In the genomic region with DNA sequence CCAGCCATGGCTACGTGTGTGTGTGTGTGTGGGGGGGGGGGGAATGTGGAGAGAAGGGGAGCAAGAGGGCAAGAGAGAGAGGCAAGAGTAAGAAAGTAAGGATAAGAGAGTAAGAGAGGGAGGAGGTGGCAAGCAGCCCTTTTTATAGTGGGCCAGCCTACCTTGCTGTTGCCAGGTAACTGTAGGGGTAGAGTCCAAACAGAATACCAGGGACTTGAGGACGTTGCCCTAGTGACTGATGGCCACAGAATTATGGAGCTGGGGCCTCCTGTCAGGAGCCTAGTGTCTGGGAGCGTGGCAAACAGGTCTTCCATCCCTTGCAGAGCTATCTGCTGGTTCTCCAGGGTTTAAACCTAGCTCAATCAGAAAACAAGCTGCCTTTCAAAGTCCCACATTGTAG, we compare ENCODE assay signal across 21 mouse cellular contexts.
DNase-seq lines count a peak whose midpoint lies in the region; ATAC-seq and TF ChIP-seq lines count a peak whose summit lies in the region.
"Had no signal": no experiment of that assay in that cellular context is flagged by ENCODE, and none has a peak within 500 bp of the region (broad histone marks: within the 10 kb centered on the region; RNA-seq: fewer than 3 reads in every experiment).

No protein-coding gene starts in this region.

- WGBS in liver, adult 2 months = 66% methylated on average over 3 of the region's 3 CpGs
- WGBS in intestine, embryonic 16.5 days = 41% methylated on average over 3 of the region's 3 CpGs

- no peaks in the 10 kb centered on the region for H3K4me1 ChIP-seq in liver, adult 2 months (ENCODE audit: control insufficient read depth, insufficient read depth, low read length)
- H3K4me1 ChIP-seq in intestine, embryonic 16.5 days (ENCODE audit: control insufficient read depth, insufficient read depth, low read length) = peaks cover 5% of the 10 kb centered on the region; the same call in 1 of the 2 replicates
- H3K4me1 ChIP-seq: embryonic facial prominence, embryonic 12.5 days; forebrain, embryonic 13.5 days; neural tube, embryonic 15.5 days had no signal

- H3K9me3 ChIP-seq in intestine, embryonic 16.5 days (ENCODE audit: control insufficient read depth, low read length) = no peaks in the 10 kb centered on the region
- H3K9me3 ChIP-seq: embryonic facial prominence, embryonic 12.5 days; forebrain, embryonic 13.5 days; heart, embryonic 10.5 days; limb, embryonic 12.5 days; neural tube, embryonic 15.5 days had no signal

- ATAC-seq in intestine, embryonic 16.5 days = peak; percentile 80
- ATAC-seq in erythroid progenitor cell, adult 5-6 weeks (replicated peaks; ENCODE audit: low FRiP score, poor library complexity, severe bottlenecking) = no peak
- ATAC-seq: forebrain, embryonic 13.5 days; hindbrain, embryonic 16.5 days had no signal

- H3K9ac ChIP-seq in liver, adult 2 months (ENCODE audit: low read depth, low read length) = no peak overlapping the region
- H3K9ac ChIP-seq in intestine, embryonic 16.5 days (ENCODE audit: low read depth, low read length) = no peak overlapping the region
- H3K9ac ChIP-seq: embryonic facial prominence, embryonic 12.5 days; forebrain, embryonic 13.5 days; limb, embryonic 12.5 days; neural tube, embryonic 15.5 days had no signal

- no peak overlapping the region for H3K4me2 ChIP-seq in intestine, embryonic 16.5 days (ENCODE audit: low read depth, low read length)
- H3K4me2 ChIP-seq: embryonic facial prominence, embryonic 12.5 days; forebrain, embryonic 13.5 days; limb, embryonic 12.5 days; midbrain, embryonic 11.5 days; neural tube, embryonic 15.5 days had no signal

- TF ChIP-seq CTCF in liver, adult 2 months (IDR thresholded peaks at IDR 0.05; ENCODE audit: low read depth, low read length) = no peak

- H3K36me3 ChIP-seq in liver, adult 2 months (ENCODE audit: control insufficient read depth, insufficient read depth, low read length) = no peaks in the 10 kb centered on the region
- no peaks in the 10 kb centered on the region for H3K36me3 ChIP-seq in intestine, embryonic 16.5 days (ENCODE audit: control insufficient read depth, insufficient read depth, low read length)
- H3K36me3 ChIP-seq: embryonic facial prominence, embryonic 12.5 days; G1E; heart, embryonic 10.5 days; limb, embryonic 12.5 days; neural tube, embryonic 15.5 days had no signal

- no peaks in the 10 kb centered on the region for H3K27me3 ChIP-seq in liver, adult 2 months (ENCODE audit: control insufficient read depth, insufficient read depth, low read length)
- no peaks in the 10 kb centered on the region for H3K27me3 ChIP-seq in intestine, embryonic 16.5 days (replicated peaks; ENCODE audit: control insufficient read depth, insufficient read depth, low read length)
- H3K27me3 ChIP-seq: CH12.LX; embryonic facial prominence, embryonic 12.5 days; forebrain, embryonic 13.5 days; limb, embryonic 12.5 days; neural tube, embryonic 15.5 days had no signal

- no peaks in the 10 kb centered on the region for H3K79me2 ChIP-seq in liver, adult 2 months (ENCODE audit: control insufficient read depth, insufficient read depth, low read length)

- no peak overlapping the region for H3K4me3 ChIP-seq in liver, adult 2 months (ENCODE audit: insufficient read depth, low read depth, low read length)
- H3K4me3 ChIP-seq in intestine, embryonic 16.5 days (ENCODE audit: low read length) = no peak overlapping the region
- H3K4me3 ChIP-seq: embryonic facial prominence, embryonic 12.5 days; forebrain, embryonic 13.5 days; heart, embryonic 10.5 days; limb, embryonic 12.5 days; neural tube, embryonic 15.5 days had no signal

- DNase-seq in liver, adult 2 months (ENCODE audit: extremely low read depth, low read depth, low spot score) = peak; percentile 6
- DNase-seq in liver (no peak), MN1 (ENCODE audit: low spot score) (no peak)
- peak; percentile 24 to 50 for DNase-seq in kidney, postnatal 25 days
- no peak for DNase-seq in heart, adult 9 months (ENCODE audit: low spot score in 2 of 2)
- DNase-seq: cerebellum, adult 2 months; cerebellum, postnatal 25 days; heart, postnatal 4 days; lung, adult 18-20 months; lung, postnatal 10 days had no signal

- H3K27ac ChIP-seq in liver, adult 2 months (replicated peaks; ENCODE audit: insufficient read depth, low read depth, low read length) = no peak overlapping the region
- no peak overlapping the region for H3K27ac ChIP-seq in intestine, embryonic 16.5 days (ENCODE audit: low read length)
- H3K27ac ChIP-seq: embryonic facial prominence, embryonic 12.5 days; forebrain, embryonic 13.5 days; limb, embryonic 12.5 days; neural tube, embryonic 15.5 days had no signal

- no peak for TF ChIP-seq POLR2A in liver, adult 2 months (IDR thresholded peaks at IDR 0.05; ENCODE audit: extremely low read depth, insufficient read depth, low read length)

Comparison
In these comparisons a context has a peak if more than half of its experiments do, and no peak if none do; other contexts are left out.
1. DNase-seq: peak in liver, adult 2 months (single experiment) and kidney, postnatal 25 days (2 of 2); none in liver (single experiment), MN1 (single experiment) and heart, adult 9 months (0 of 2).